Mouse (Mus musculus) heart, embryonic 14.5 days (tissue): ENCODE results near the gene Bmper. TPM values are rescaled to one million over a fixed set of nuclear protein-coding genes. Genes with fewer than 3 reads are reported as not detected.

Experiments used
- ATAC-seq: fragments of 200-750 bp; cut with Nextera tagmentation; 2 replicates; pipeline ENCODE4 v1.8.0; 2017; ENCODE audit warnings: low read depth, moderate TSS enrichment; ENCODE audit not compliant: insufficient number of reproducible peaks, insufficient read depth, low FRiP score
- H3K27ac ChIP-seq, 2 experiments: fragments of 200-500 bp in 1 of 2; fragments of 300-500 bp in 1 of 2; sonication (generic) in 1 of 2; replicated peaks in 1 of 2; 2 replicates each; pipeline ENCODE4 v1.5.1; 2012 to 2014; ENCODE audit warnings: low read depth in 2 of 2, low read length in 2 of 2, control low read depth in 1 of 2, mild to moderate bottlenecking in 1 of 2, mixed read lengths in 1 of 2; ENCODE audit not compliant: control insufficient read depth in 1 of 2, insufficient read depth in 1 of 2
- H3K27me3 ChIP-seq: fragments of 300-500 bp; sonication (generic); 2 replicates; pipeline ENCODE4 v1.6.1; 2014; ENCODE audit warnings: mild to moderate bottlenecking, low read length, control low read depth; ENCODE audit not compliant: control insufficient read depth, insufficient read depth
- H3K36me3 ChIP-seq: fragments of 300-500 bp; sonication (generic); 2 replicates; pipeline ENCODE4 v1.6.1; 2014; ENCODE audit warnings: mild to moderate bottlenecking, control low read depth, low read length, mixed read lengths; ENCODE audit not compliant: control insufficient read depth, insufficient read depth
- H3K4me1 ChIP-seq, 2 experiments: fragments of 200-500 bp in 1 of 2; fragments of 300-500 bp in 1 of 2; sonication (generic) in 1 of 2; 2 replicates each; pipeline ENCODE4 v1.6.1; 2012 to 2014; ENCODE audit warnings: low read length in 2 of 2, control low read depth in 1 of 2, mixed read lengths in 1 of 2; ENCODE audit not compliant: control insufficient read depth in 2 of 2, insufficient read depth in 2 of 2
- H3K4me2 ChIP-seq: fragments of 300-500 bp; sonication (generic); 2 replicates; pipeline ENCODE4 v1.6.1; 2014; ENCODE audit warnings: mild to moderate bottlenecking, low read length
- H3K4me3 ChIP-seq, 2 experiments: fragments of 200-500 bp in 1 of 2; fragments of 300-500 bp in 1 of 2; sonication (generic) in 1 of 2; 2 replicates each; pipeline ENCODE4 v1.5.1; 2012 to 2014; ENCODE audit warnings: low read length in 2 of 2, mild to moderate bottlenecking in 2 of 2, control low read depth in 1 of 2, low read depth in 1 of 2, moderate library complexity in 1 of 2; ENCODE audit not compliant: control insufficient read depth in 1 of 2, insufficient read depth in 1 of 2
- H3K9ac ChIP-seq: fragments of 300-500 bp; sonication (generic); 2 replicates; pipeline ENCODE4 v1.6.1; 2014; ENCODE audit warnings: mild to moderate bottlenecking, low read length
- H3K9me3 ChIP-seq: fragments of 300-500 bp; sonication (generic); 2 replicates; pipeline ENCODE4 v1.6.1; 2016; ENCODE audit warnings: low read length, control low read depth; ENCODE audit not compliant: control insufficient read depth
- WGBS: fragments of 180-500 bp; shearing (Covaris S2); extraction: QIAGEN DNeasy Blood & Tissue Kit; methylation state at CpG from one replicate; pipeline ENCODE4 v1.1.7; 2014; 5-methylcytosine and 5-hydroxymethylcytosine counted together
- polyA plus RNA-seq: library from polyadenylated mRNA; unstranded; fragments of >200 nt; fragmentation: Nextera tagmentation; extraction: Ambion mirVana; gene quantifications from 2 replicates; pipeline ENCODE4 v1.2.1, GENCODE M21; 2014

Bmper gene
- polyA plus RNA-seq, 1 experiment from 2014 or later: 7.9 TPM

DNA sequence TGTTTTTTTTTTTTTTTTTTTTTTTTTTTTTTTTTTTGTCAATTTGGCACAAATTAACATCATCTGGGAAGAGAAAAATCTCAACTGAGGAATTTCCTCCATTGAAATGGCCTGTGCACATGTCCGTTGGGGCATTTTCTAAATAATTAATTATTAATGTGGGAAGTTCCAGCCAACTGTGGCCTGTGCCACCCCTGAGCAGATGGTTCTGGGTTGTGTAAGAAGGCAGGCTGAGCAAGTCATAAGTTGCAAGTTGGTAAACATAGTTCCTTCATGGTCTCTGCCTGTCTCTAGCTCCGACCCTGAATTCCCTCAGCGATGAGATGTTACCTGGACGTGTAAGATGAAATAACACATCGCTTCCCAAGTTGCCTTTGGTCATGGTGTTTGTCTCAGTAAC, 16.7 kb upstream of the Bmper start:
- Histone ChIP-seq H3K4me3 (no peak overlapping the region), H3K9me3 (no peaks in the 10 kb centered on the region), H3K4me1 (peaks cover 8% of the 10 kb centered on the region in 2 experiments; a peak in 2 of 4 replicates), H3K27ac (no peak overlapping the region), H3K27me3 (peaks cover 10% of the 10 kb centered on the region; the same call in 1 of the 2 replicates), H3K4me2 (no peak overlapping the region), H3K9ac (no peak overlapping the region), H3K36me3 (no peaks in the 10 kb centered on the region)
- no peak for ATAC-seq
- 85% methylated on average over 5 of the region's 5 CpGs for WGBS

DNA sequence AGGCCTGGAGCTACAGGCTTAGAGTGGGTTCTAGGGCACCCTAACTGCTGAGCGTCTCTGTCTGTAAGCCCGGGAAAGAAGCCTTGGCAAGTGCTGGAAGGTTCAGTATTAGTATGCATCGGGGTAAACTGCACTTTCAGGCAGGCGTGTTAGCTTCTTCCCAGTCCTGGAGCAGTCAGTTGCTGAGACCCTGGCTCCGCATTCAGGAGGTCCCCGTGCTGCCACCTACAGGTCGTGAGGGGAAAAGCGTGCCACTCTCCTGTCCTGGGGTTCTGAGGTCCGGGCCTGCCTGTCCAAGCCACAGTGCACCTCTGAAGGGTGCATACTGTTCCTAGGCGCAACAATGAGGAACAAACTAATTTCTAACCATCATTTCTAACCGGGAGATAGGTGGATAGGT, 10.6 kb upstream of the Bmper start:
- Histone ChIP-seq H3K9me3 (no peaks in the 10 kb centered on the region), H3K4me2 (0 out of 2 replicates have a peak overlapping the region, but pooled peaks have one; percentile 21), H3K9ac (no peak overlapping the region), H3K36me3 (no peaks in the 10 kb centered on the region), H3K4me1 (peaks cover 0 to 2% of the 10 kb centered on the region in 2 experiments; a peak in 1 of 4 replicates), H3K4me3 (no peak overlapping the region), H3K27me3 (no peaks in the 10 kb centered on the region), H3K27ac (no peak overlapping the region)
- no peak for ATAC-seq
- WGBS: 4% methylated on average over 11 of the region's 11 CpGs

DNA sequence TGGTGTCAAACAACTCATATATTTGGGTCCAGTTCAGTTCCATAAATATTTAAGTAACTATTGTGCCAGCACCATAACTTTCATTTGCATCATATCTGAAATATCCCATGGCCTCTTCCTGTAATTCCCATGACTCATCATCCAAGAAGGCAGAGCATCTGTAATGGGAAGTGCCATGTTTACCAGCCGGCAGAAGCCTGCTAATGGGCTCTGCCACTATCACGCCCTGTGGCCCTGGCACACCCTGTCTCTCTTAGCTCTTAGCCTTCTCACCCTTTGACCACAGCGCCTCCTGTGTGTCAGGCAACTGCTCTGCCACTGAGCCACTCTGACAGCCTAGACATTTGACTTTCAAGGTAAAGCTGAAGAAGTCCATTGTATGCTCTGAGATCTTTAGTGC, 3.1 kb upstream of the Bmper start:
- Histone ChIP-seq H3K4me3 (no peak overlapping the region), H3K4me2 (no peak overlapping the region), H3K27me3 (peaks cover 10% of the 10 kb centered on the region), H3K9ac (no peak overlapping the region), H3K36me3 (no peaks in the 10 kb centered on the region), H3K4me1 (peaks cover 2 to 8% of the 10 kb centered on the region in 2 experiments), H3K9me3 (no peaks in the 10 kb centered on the region), H3K27ac (no peak overlapping the region)
- ATAC-seq: no peak
- WGBS: 41% methylated on average over 3 of the region's 3 CpGs

DNA sequence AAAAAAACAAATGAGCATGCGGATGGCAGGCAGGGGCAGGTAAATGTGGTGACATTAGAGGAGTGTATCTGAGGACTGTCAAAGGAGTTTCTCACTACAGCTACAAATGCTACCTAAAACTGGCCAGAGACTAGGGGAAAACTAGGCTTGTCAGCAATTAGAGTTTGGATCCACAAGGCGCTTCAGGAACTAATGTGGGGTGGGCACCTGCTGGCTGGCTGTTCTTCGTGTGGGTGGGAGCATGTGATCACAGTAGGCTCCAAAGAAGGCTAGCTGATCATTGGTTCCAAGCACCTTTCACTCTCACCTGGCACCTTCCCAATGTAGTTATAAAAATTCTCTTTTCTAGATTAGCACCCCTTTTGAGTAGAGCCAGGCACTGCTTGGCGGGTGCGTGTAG, 900 bp upstream of the Bmper start:
- H3K4me1 ChIP-seq: peaks cover 2 to 8% of the 10 kb centered on the region in 2 experiments
- ATAC-seq: no peak
- H3K4me3 ChIP-seq: peak overlapping the region; percentile 81 to 94
- WGBS: 18% methylated on average over 5 of the region's 5 CpGs
- no peak overlapping the region for H3K27ac ChIP-seq
- H3K27me3 ChIP-seq: peaks cover 20% of the 10 kb centered on the region
- H3K4me2 ChIP-seq: peak overlapping the region; percentile 97
- peak overlapping the region; percentile 79 for H3K9ac ChIP-seq
- no peaks in the 10 kb centered on the region for H3K9me3 ChIP-seq
- H3K36me3 ChIP-seq: no peaks in the 10 kb centered on the region

DNA sequence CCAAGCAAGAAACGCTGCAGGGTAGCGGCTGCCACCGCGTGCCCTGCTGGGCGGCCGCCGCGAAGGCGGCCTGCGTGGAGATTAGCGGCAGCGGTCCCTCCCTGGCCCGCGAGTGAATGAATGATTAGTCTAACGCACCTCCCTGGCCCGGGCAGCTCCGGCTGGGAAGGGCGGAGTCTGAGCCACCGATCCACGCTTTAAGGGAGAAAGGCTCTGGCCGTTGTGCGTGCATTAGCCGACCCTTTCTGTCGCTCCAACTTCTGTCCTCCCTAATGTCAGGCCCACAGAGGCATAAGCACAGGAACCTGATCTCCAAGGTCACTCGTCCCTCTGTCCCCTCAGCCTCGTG, 410 bp upstream of the Bmper start:
- under 1% methylated on average over 26 of the region's 26 CpGs for WGBS
- Histone ChIP-seq H3K27ac (peak overlapping the region; percentile 67 to 75), H3K4me3 (peak overlapping the region; percentile 81 to 94), H3K9ac (peak overlapping the region; percentile 79), H3K4me2 (peak overlapping the region; percentile 97), H3K27me3 (peaks cover 20% of the 10 kb centered on the region), H3K9me3 (no peaks in the 10 kb centered on the region), H3K36me3 (no peaks in the 10 kb centered on the region), H3K4me1 (peaks cover 2 to 8% of the 10 kb centered on the region in 2 experiments)
- ATAC-seq: peak; percentile 54; the same call in 1 of the 2 replicates

DNA sequence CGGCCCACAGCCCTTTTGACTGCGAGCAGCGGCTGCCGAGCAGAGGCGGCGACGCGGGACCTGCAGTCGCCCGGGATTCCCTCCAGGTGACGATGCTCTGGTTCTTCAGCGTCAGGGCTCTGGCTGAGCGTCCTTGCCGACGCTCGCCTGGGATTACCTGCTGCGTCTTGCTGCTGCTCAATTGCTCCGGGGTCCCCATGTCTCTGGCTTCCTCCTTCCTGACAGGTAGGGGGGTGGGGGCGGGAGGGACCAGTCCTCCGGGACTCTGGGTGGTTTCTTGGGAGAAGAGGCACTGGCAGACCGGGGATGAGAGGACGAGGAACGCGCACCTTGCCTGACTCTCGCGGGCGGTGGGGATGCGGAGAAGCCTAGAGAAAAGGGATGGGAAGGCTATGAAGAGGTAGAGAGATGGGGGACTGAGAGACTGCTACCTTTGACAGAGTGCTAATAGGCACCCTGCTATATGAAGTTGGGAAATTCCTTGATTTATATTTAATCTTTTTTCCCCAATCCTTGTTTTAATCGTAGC, 737 bp downstream of the Bmper start:
- H3K4me2 ChIP-seq: peak overlapping the region; percentile 97
- no peaks in the 10 kb centered on the region for H3K36me3 ChIP-seq
- H3K4me3 ChIP-seq: peak overlapping the region; percentile 81 to 94
- WGBS: 2% methylated on average over 29 of the region's 29 CpGs
- peak overlapping the region in 1 of 2 experiments; percentile 67; a peak in 2 of 4 replicates for H3K27ac ChIP-seq
- H3K9ac ChIP-seq: peak overlapping the region; percentile 79
- H3K27me3 ChIP-seq: peaks cover 20% of the 10 kb centered on the region
- ATAC-seq: no peak; the same call in 1 of the 2 replicates
- H3K4me1 ChIP-seq: peaks cover 2 to 8% of the 10 kb centered on the region in 2 experiments
- H3K9me3 ChIP-seq: no peaks in the 10 kb centered on the region

DNA sequence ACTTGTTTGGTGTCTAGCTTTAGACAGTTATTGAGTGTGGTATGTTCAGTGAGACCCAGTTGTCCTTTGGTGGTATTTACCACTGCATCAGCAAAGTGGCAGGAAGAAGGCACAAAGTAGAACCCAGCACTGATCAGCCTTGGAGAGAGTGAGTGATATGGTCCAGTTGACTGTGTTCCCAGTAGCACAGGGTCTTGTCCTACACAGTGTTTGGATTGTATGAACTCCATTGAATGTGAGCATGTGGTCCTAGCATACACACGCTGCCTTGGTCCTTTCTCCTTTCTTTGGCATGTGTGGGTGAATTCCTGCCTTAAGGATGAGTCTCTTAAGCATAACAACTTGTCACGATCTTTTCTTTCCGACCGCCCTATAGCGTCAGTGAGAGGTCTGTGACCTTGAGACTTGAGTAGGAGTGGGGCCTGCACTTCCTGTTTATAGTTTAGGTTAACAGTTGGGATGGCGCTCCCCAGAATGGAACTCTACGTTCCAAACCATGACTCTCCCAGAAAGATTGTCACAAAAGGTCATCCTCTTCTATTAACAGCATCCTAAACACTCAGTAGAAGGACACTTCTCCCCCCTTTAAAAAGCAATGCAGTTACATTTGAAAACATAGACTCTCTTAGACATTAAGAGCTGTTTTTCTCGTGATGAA, 10.7 kb downstream of the Bmper start:
- Histone ChIP-seq H3K4me3 (no peak overlapping the region), H3K27me3 (no peaks in the 10 kb centered on the region), H3K4me2 (no peak overlapping the region), H3K36me3 (no peaks in the 10 kb centered on the region), H3K27ac (no peak overlapping the region), H3K4me1 (peaks cover 0 to 2% of the 10 kb centered on the region in 2 experiments; a peak in 1 of 4 replicates), H3K9ac (no peak overlapping the region), H3K9me3 (no peaks in the 10 kb centered on the region)
- 67% methylated on average over 8 of the region's 8 CpGs for WGBS
- no peak for ATAC-seq
